Mouse (Mus musculus) cerebellum, adult 11 months (tissue): ENCODE measurements around the gene Ilf2.

Source experiments
- DNase-seq: peaks from one replicate; pipeline ENCODE4 v3.0.0; 2022

Gene Ilf2

GRCm38 (mm10) chr3:90512276-90512675 is 36.4 kb downstream of the Ilf2 start:
- DNase-seq = no peak

- DNase-seq = no peak
Measured at GRCm38 (mm10) chr3:90512948-90513642, 37.2 kb downstream of the Ilf2 start.

- no peak for DNase-seq
Measured at GRCm38 (mm10) chr3:90513796-90514590, 38.1 kb downstream of the Ilf2 start, which contains the start of the genes S100a1 and S100a13. S100a1 (minus strand) TSS chr3:90514392. S100a13 (plus strand) TSS chr3:90514435.

- no peak for DNase-seq
Measured at GRCm38 (mm10) chr3:90514691-90515090, 38.8 kb downstream of the Ilf2 start.

GRCm38 (mm10) chr3:90515242-90515641 is 39.3 kb downstream of the Ilf2 start:
- DNase-seq = no peak

- DNase-seq = no peak
Measured at GRCm38 (mm10) chr3:90515789-90516188, 39.9 kb downstream of the Ilf2 start.

- DNase-seq = no peak
Measured at GRCm38 (mm10) chr3:90517711-90518110, 41.8 kb downstream of the Ilf2 start.

- DNase-seq = no peak
Measured at GRCm38 (mm10) chr3:90525421-90525820, 49.5 kb downstream of the Ilf2 start.

- DNase-seq = no peak
Measured at GRCm38 (mm10) chr3:90526076-90526475, 50.1 kb downstream of the Ilf2 start.

GRCm38 (mm10) chr3:90526580-90526979 is 50.7 kb downstream of the Ilf2 start, which contains the start of gene S100a14:
S100a14 (plus strand) TSS chr3:90526856.
- no peak for DNase-seq

- no peak for DNase-seq
Measured at GRCm38 (mm10) chr3:90527291-90527873, 51.5 kb downstream of the Ilf2 start.

GRCm38 (mm10) chr3:90531713-90532112 is 55.8 kb downstream of the Ilf2 start:
- no peak for DNase-seq

- no peak for DNase-seq
Measured at GRCm38 (mm10) chr3:90535446-90535845, 59.5 kb downstream of the Ilf2 start.

GRCm38 (mm10) chr3:90537141-90537904 is 61.4 kb downstream of the Ilf2 start, which contains the start of gene S100a16:
S100a16 (plus strand) TSS chr3:90537254.
- DNase-seq = peak; percentile 53

- no peak for DNase-seq
Measured at GRCm38 (mm10) chr3:90537905-90538296, 62.0 kb downstream of the Ilf2 start.
